Mouse (Mus musculus) lung, embryonic 16.5 days (tissue): ENCODE results near the gene Lta. TPM values are rescaled to one million over a fixed set of nuclear protein-coding genes. Genes with fewer than 3 reads are reported as not detected.

Source experiments
- ATAC-seq: fragments of 200-750 bp; cut with Nextera tagmentation; 2 replicates; pipeline ENCODE4 v1.8.0; 2017; ENCODE audit warnings: low read depth, mild to moderate bottlenecking, moderate library complexity
- H3K27ac ChIP-seq: fragments of 300-500 bp; sonication (generic); 2 replicates; pipeline ENCODE4 v1.5.1; 2014; ENCODE audit warnings: mild to moderate bottlenecking, control low read depth, low read length
- H3K27me3 ChIP-seq: fragments of 300-500 bp; sonication (generic); 2 replicates; pipeline ENCODE4 v1.6.1; 2014; ENCODE audit warnings: low read depth, low read length, mixed read lengths; ENCODE audit not compliant: control insufficient read depth, insufficient read depth
- H3K36me3 ChIP-seq: fragments of 300-500 bp; sonication (generic); 2 replicates; pipeline ENCODE4 v1.6.1; 2014; ENCODE audit warnings: low read length; ENCODE audit not compliant: control insufficient read depth, insufficient read depth
- H3K4me1 ChIP-seq: fragments of 300-500 bp; sonication (generic); replicated peaks from 2 replicates; pipeline ENCODE4 v1.6.1; 2014; ENCODE audit warnings: low read length, mixed read lengths; ENCODE audit not compliant: control insufficient read depth, insufficient read depth
- H3K4me2 ChIP-seq: fragments of 300-500 bp; sonication (generic); 2 replicates; pipeline ENCODE4 v1.6.1; 2014; ENCODE audit warnings: low read depth, low read length, control low read depth
- H3K4me3 ChIP-seq: fragments of 300-500 bp; sonication (generic); 2 replicates; pipeline ENCODE4 v1.5.1; 2014; ENCODE audit warnings: mild to moderate bottlenecking, low read length, control low read depth
- H3K9ac ChIP-seq: fragments of 300-500 bp; sonication (generic); 2 replicates; pipeline ENCODE4 v1.6.1; 2014; ENCODE audit warnings: low read length, control low read depth
- H3K9me3 ChIP-seq: fragments of 300-500 bp; sonication (generic); 2 replicates; pipeline ENCODE4 v1.6.1; 2016; ENCODE audit warnings: low read length; ENCODE audit not compliant: control insufficient read depth
- WGBS: fragments of 180-500 bp; shearing (Covaris S2); extraction: QIAGEN DNeasy Blood & Tissue Kit; methylation state at CpG from one replicate; pipeline ENCODE4 v1.1.7; 2014; 5-methylcytosine and 5-hydroxymethylcytosine counted together
- polyA plus RNA-seq: library from polyadenylated mRNA; unstranded; fragments of >200 nt; fragmentation: Nextera tagmentation; extraction: Ambion mirVana; gene quantifications from 2 replicates; pipeline ENCODE4 v1.2.1, GENCODE M21; 2015

Lta gene
- polyA plus RNA-seq, 1 experiment from 2014 or later, result not detected

GRCm38 (mm10) chr17:35178528-35178927 lies 26.6 kb downstream of the Lta start:
- Histone ChIP-seq H3K36me3 (no peaks in the 10 kb centered on the region), H3K27me3 (no peaks in the 10 kb centered on the region), H3K4me3 (no peak overlapping the region), H3K9ac (no peak overlapping the region), H3K4me2 (no peak overlapping the region), H3K27ac (no peak overlapping the region), H3K9me3 (no peaks in the 10 kb centered on the region), H3K4me1 (no peaks in the 10 kb centered on the region)
- peak; percentile 86 for ATAC-seq
- 8% methylated on average over 5 of the region's 5 CpGs for WGBS

DNA sequence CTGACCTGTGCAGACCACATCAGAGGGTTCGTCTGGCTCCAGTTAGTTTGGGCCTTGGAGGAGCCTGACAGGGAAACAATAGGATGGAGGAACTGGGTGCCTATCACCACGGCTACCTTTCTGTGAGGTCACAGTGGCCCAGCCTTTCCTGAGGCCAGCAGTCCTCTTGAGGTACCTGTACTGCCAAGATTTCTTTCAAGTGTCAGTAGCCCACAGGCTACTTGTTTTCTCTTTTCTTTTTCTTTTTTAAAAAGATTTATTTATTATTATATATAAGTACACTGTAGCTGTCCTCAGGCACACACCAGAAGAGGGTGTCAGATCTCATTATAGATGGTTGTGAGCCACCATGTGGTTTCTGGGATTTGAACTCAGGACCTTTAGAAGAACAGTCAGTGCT lies 29.2 kb downstream of the Lta start, which contains the start of gene Aif1:
TSS of gene Aif1 (minus strand) at position 101 of the 400 bp plus-strand sequence.
- no peaks in the 10 kb centered on the region for H3K27me3 ChIP-seq
- no peak within 1 kb of the TSS for H3K27ac ChIP-seq
- H3K36me3 ChIP-seq, result no peaks in the 10 kb centered on the region
- no peak within 1 kb of the TSS for H3K4me3 ChIP-seq
- WGBS, result 39% methylated on average over 2 of the region's 2 CpGs
- H3K9me3 ChIP-seq, result no peaks in the 10 kb centered on the region
- no peak for ATAC-seq
- H3K9ac ChIP-seq, result no peak within 1 kb of the TSS
- H3K4me1 ChIP-seq, result no peaks in the 10 kb centered on the region
- H3K4me2 ChIP-seq, result no peak within 1 kb of the TSS

- Histone ChIP-seq H3K9ac (no peak overlapping the region), H3K4me3 (no peak overlapping the region), H3K9me3 (no peaks in the 10 kb centered on the region), H3K4me2 (no peak overlapping the region), H3K36me3 (no peaks in the 10 kb centered on the region), H3K27me3 (no peaks in the 10 kb centered on the region), H3K4me1 (no peaks in the 10 kb centered on the region), H3K27ac (no peak overlapping the region)
- 66% methylated on average over 6 of the region's 6 CpGs for WGBS
- ATAC-seq, result no peak
Observed at GRCm38 (mm10) chr17:35175382-35175781, 29.8 kb downstream of the Lta start.

- ATAC-seq, result no peak
- H3K4me3 ChIP-seq, result no peak overlapping the region
- H3K36me3 ChIP-seq, result no peaks in the 10 kb centered on the region
- no peaks in the 10 kb centered on the region for H3K4me1 ChIP-seq
- H3K9me3 ChIP-seq, result no peaks in the 10 kb centered on the region
- H3K27ac ChIP-seq, result no peak overlapping the region
- no peaks in the 10 kb centered on the region for H3K27me3 ChIP-seq
- H3K9ac ChIP-seq, result no peak overlapping the region
- H3K4me2 ChIP-seq, result no peak overlapping the region
- 53% methylated on average over 8 of the region's 8 CpGs for WGBS
Observed at GRCm38 (mm10) chr17:35174201-35174977, 30.8 kb downstream of the Lta start.

DNA sequence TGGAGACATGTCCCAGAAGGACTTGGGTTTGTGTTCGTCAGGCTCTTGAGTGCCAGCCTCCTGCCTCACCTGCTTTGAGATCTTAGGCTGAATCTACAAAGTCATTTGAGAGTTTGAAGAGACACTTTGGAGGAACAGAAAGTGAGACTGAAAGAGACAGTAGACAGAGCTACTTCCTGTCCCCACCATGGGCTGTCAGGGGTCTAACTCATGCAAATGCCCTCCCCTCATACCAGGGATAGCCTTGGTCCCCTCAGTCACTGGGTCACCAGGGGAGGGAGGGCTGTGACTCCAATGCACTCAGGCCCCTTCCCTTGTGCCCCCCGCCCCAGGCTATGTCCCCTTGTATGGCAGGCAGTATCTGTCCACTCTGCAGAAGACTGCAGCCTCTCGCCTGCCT lies 31.8 kb downstream of the Lta start:
- no peaks in the 10 kb centered on the region for H3K4me1 ChIP-seq
- no peaks in the 10 kb centered on the region for H3K9me3 ChIP-seq
- H3K27me3 ChIP-seq, result no peaks in the 10 kb centered on the region
- no peak for ATAC-seq
- WGBS, result 62% methylated on average over 3 of the region's 3 CpGs
- H3K27ac ChIP-seq, result no peak overlapping the region
- H3K4me3 ChIP-seq, result no peak overlapping the region
- no peaks in the 10 kb centered on the region for H3K36me3 ChIP-seq
- H3K9ac ChIP-seq, result no peak overlapping the region
- no peak overlapping the region for H3K4me2 ChIP-seq

DNA sequence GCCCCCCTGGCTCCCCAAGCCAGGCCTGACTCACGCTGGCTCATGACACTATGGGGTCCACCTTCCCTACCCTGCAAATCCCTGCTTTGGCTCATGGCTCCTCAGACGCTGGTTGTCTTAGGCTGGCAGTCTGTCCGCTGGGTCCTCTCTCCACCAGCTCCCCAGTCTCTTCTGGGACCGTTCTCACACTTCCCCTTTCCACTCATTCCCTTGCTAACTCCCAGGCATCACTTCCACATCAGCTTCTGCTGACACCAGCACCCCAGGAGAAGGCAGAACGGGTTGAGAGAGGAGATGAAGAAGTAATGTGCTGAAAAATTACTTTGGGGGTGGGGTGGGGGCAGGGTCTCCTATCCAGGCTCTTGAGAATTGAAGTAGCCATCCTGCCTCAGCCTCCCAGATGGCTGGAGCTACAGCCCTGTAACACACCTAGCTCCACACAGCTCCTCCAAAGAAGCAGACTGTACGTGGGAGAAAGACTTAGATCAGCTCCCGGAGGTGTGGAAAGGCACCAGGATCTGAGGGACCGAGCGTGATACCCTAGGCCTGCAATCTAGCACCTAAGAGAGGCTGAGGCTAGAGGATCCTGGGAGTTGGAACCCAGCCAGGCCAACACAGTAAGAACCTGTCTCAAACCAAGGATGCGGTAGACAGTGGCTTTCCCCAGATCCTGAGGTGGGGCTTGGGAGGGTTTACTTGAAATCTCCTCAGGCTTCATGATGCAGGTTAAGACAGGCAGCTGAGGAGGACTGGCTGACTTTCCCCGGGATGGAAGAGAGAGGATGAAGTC lies 32.5 kb downstream of the Lta start:
- Histone ChIP-seq H3K9ac (no peak overlapping the region), H3K36me3 (no peaks in the 10 kb centered on the region), H3K27me3 (no peaks in the 10 kb centered on the region), H3K4me3 (no peak overlapping the region), H3K4me2 (no peak overlapping the region), H3K4me1 (no peaks in the 10 kb centered on the region), H3K27ac (no peak overlapping the region), H3K9me3 (no peaks in the 10 kb centered on the region)
- ATAC-seq, result no peak
- WGBS, result 55% methylated on average over 11 of the region's 11 CpGs

- no peaks in the 10 kb centered on the region for H3K36me3 ChIP-seq
- no peaks in the 10 kb centered on the region for H3K27me3 ChIP-seq
- H3K4me1 ChIP-seq, result peaks cover 8% of the 10 kb centered on the region
- WGBS, result 10% methylated on average over 4 of the region's 4 CpGs
- no peak overlapping the region for H3K4me3 ChIP-seq
- no peak overlapping the region for H3K9ac ChIP-seq
- no peaks in the 10 kb centered on the region for H3K9me3 ChIP-seq
- H3K27ac ChIP-seq, result no peak overlapping the region
- ATAC-seq, result no peak
- H3K4me2 ChIP-seq, result no peak overlapping the region
Observed at GRCm38 (mm10) chr17:35168541-35169207, 36.5 kb downstream of the Lta start.

DNA sequence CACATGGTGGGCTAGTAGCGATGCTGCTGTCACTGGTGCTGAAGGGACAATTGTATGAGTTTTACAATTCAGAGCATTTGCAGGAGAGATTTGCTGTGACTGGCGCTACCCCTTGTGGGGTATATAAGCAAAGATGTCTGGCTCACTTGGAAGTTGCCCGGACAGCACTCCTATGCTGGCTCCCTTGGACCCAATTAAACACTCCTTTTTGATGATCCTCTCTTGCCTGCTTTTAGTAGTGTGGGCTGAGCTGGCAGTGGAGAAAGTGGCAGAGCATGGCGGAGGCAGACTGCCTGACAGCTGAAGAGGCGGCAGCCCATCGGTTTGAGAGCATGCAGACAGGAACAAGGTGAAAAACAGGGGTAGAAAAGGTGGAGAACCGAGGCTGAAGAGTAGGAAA lies 37.4 kb downstream of the Lta start:
- Histone ChIP-seq H3K27ac (no peak overlapping the region), H3K4me2 (no peak overlapping the region), H3K9ac (no peak overlapping the region), H3K4me1 (peaks cover 11% of the 10 kb centered on the region), H3K27me3 (no peaks in the 10 kb centered on the region), H3K36me3 (no peaks in the 10 kb centered on the region), H3K4me3 (no peak overlapping the region), H3K9me3 (no peaks in the 10 kb centered on the region)
- WGBS, result 82% methylated on average over 7 of the region's 7 CpGs
- ATAC-seq, result no peak
